Mouse (Mus musculus) lung, adult 2 months (tissue): Measurements from ENCODE around the gene Cblc.

Experiments used
- CTCF ChIP-seq: fragments of 200-500 bp; IDR thresholded peaks from 2 replicates; pipeline ENCODE4 v1.5.1; 2011; ENCODE audit warnings: mild to moderate bottlenecking, low read length, control low read depth; ENCODE audit not compliant: insufficient read depth
- POLR2A ChIP-seq: fragments of 200-500 bp; IDR thresholded peaks from 2 replicates; pipeline ENCODE4 v1.6.1; 2011; ENCODE audit warnings: low read depth, mild to moderate bottlenecking, control low read depth, low read length, borderline replicate concordance; ENCODE audit errors: extremely low read depth

GRCm38 (mm10) chr7:19755851-19756786 lies 40.5 kb downstream of the Cblc start:
- TF ChIP-seq CTCF (no peak), POLR2A (peak; percentile 56; the same call in 1 of the 2 replicates)
